Mouse (Mus musculus) kidney, adult 18-20 months (tissue): ENCODE data around the gene Hacd2.

Experiments
- DNase-seq: peaks from one replicate; pipeline ENCODE4 v3.0.0; 2021

Hacd2 gene

GRCm38 (mm10) chr16:35008447-35008846, 13.8 kb upstream of the Hacd2 start:
- no peak for DNase-seq

GRCm38 (mm10) chr16:35013501-35013900, 8.7 kb upstream of the Hacd2 start:
- no peak for DNase-seq

GRCm38 (mm10) chr16:35016491-35016890, 5.7 kb upstream of the Hacd2 start:
- no peak for DNase-seq

- DNase-seq, result no peak
These were observed 3.7 kb upstream of the Hacd2 start for GRCm38 (mm10) chr16:35018470-35018974.

- no peak for DNase-seq
These were observed 356 bp upstream of the Hacd2 start for GRCm38 (mm10) chr16:35021903-35022241.

- no peak for DNase-seq
These were observed 1.0 kb downstream of the Hacd2 start for GRCm38 (mm10) chr16:35023138-35023735.

- no peak for DNase-seq
These were observed 2.1 kb downstream of the Hacd2 start for GRCm38 (mm10) chr16:35024300-35024699.

GRCm38 (mm10) chr16:35025347-35025746, 3.1 kb downstream of the Hacd2 start:
- DNase-seq, result no peak

GRCm38 (mm10) chr16:35033241-35033640, 11.0 kb downstream of the Hacd2 start:
- DNase-seq, result peak; percentile 39

GRCm38 (mm10) chr16:35033809-35034577, 11.8 kb downstream of the Hacd2 start:
- DNase-seq, result peak; percentile 22

GRCm38 (mm10) chr16:35034971-35035370, 12.7 kb downstream of the Hacd2 start:
- peak; percentile 29 for DNase-seq

GRCm38 (mm10) chr16:35036754-35037153, 14.5 kb downstream of the Hacd2 start:
- peak; percentile 21 for DNase-seq

- no peak for DNase-seq
These were observed 16.3 kb downstream of the Hacd2 start for GRCm38 (mm10) chr16:35038343-35039057.

GRCm38 (mm10) chr16:35040154-35040553, 17.9 kb downstream of the Hacd2 start:
- peak; percentile 21 for DNase-seq

- DNase-seq, result peak; percentile 16
These were observed 18.8 kb downstream of the Hacd2 start for GRCm38 (mm10) chr16:35041001-35041400.

- no peak for DNase-seq
These were observed 24.0 kb downstream of the Hacd2 start for GRCm38 (mm10) chr16:35046081-35046775.

- DNase-seq, result no peak
These were observed 25.2 kb downstream of the Hacd2 start for GRCm38 (mm10) chr16:35047272-35047969.

- DNase-seq, result no peak
These were observed 28.8 kb downstream of the Hacd2 start for GRCm38 (mm10) chr16:35051066-35051465.

- DNase-seq, result no peak
These were observed 30.0 kb downstream of the Hacd2 start for GRCm38 (mm10) chr16:35052191-35052590.

- no peak for DNase-seq
These were observed 32.4 kb downstream of the Hacd2 start for GRCm38 (mm10) chr16:35054432-35055193.

GRCm38 (mm10) chr16:35055194-35055506, 32.9 kb downstream of the Hacd2 start:
- no peak for DNase-seq

- DNase-seq, result no peak
These were observed 33.6 kb downstream of the Hacd2 start for GRCm38 (mm10) chr16:35055861-35056260.
